Mouse (Mus musculus): ENCODE data around the gene 4932414N04Rik.
A peak's percentile ranks its signal among the peaks of the same experiment; 100 is the strongest.
"Not testable (repeated sequence)": the region's sequence is repeated elsewhere in the genome, so short reads cannot be mapped to it uniquely, and the experiment has no call there.

The 4932414N04Rik gene

GRCm38 (mm10) chr2:68656186-68656585, at the start of gene 4932414N04Rik:
Gene 4932414N04Rik, plus strand, starts transcription at chr2:68656486.
- DNase-seq, result not testable (repeated sequence)

- DNase-seq, result no peak
Observed at GRCm38 (mm10) chr2:68732216-68732615, 75.9 kb downstream of the 4932414N04Rik start.

- peak; percentile 37 to 55 for DNase-seq
Observed at GRCm38 (mm10) chr2:68739772-68740739, 83.8 kb downstream of the 4932414N04Rik start.

- no peak for DNase-seq
Observed at GRCm38 (mm10) chr2:68744599-68744998, 88.3 kb downstream of the 4932414N04Rik start.

GRCm38 (mm10) chr2:68756179-68756578, 99.9 kb downstream of the 4932414N04Rik start:
- DNase-seq, result no peak

- DNase-seq, result peak; percentile 63 to 70
Observed at GRCm38 (mm10) chr2:68756793-68757192, 100.5 kb downstream of the 4932414N04Rik start.

GRCm38 (mm10) chr2:68765371-68765770, 109.1 kb downstream of the 4932414N04Rik start:
- peak in 1 of 2 experiments; percentile 42 for DNase-seq

GRCm38 (mm10) chr2:68767186-68767890, 111.1 kb downstream of the 4932414N04Rik start:
- no peak for DNase-seq

- DNase-seq, result peak; percentile 20 to 51
Observed at GRCm38 (mm10) chr2:68782268-68783132, 126.2 kb downstream of the 4932414N04Rik start.

GRCm38 (mm10) chr2:68783664-68784063, 127.4 kb downstream of the 4932414N04Rik start:
- not testable (repeated sequence) for DNase-seq

GRCm38 (mm10) chr2:68784710-68785427, 128.6 kb downstream of the 4932414N04Rik start:
- DNase-seq, result peak; percentile 88 to 90

- DNase-seq, result no peak
Observed at GRCm38 (mm10) chr2:68787161-68787675, 130.9 kb downstream of the 4932414N04Rik start.

GRCm38 (mm10) chr2:68792296-68792695, 136.0 kb downstream of the 4932414N04Rik start:
- no peak for DNase-seq

GRCm38 (mm10) chr2:68793472-68793871, 137.2 kb downstream of the 4932414N04Rik start:
- DNase-seq, result no peak

- DNase-seq, result no peak
Observed at GRCm38 (mm10) chr2:68794181-68794580, 137.9 kb downstream of the 4932414N04Rik start.

- DNase-seq, result no peak
Observed at GRCm38 (mm10) chr2:68794616-68795015, 138.3 kb downstream of the 4932414N04Rik start.

- no peak for DNase-seq
Observed at GRCm38 (mm10) chr2:68796011-68796775, 139.9 kb downstream of the 4932414N04Rik start.

GRCm38 (mm10) chr2:68797106-68797505, 140.8 kb downstream of the 4932414N04Rik start:
- peak in 1 of 2 experiments; percentile 43 for DNase-seq

Measured in kidney, postnatal 4 days (tissue).